12 mouse cellular contexts compared by ENCODE assay signal in genomic region chr4:45507039-45507438, GRCm38 (mm10). TPM values are rescaled to one million over a fixed set of nuclear protein-coding genes. Genes with fewer than 3 reads are reported as not detected.
A peak's percentile ranks its signal among the peaks of the same experiment; 100 is the strongest.
DNase-seq lines count a peak whose midpoint lies in the region; ATAC-seq lines count a peak whose summit lies in the region.
"Had no signal": no experiment of that assay in that cellular context is flagged by ENCODE, and none has a peak within 500 bp of the region (broad histone marks: within the 10 kb centered on the region; RNA-seq: fewer than 3 reads in every experiment).

No protein-coding gene starts in this region.

- no peak overlapping the region for H3K9ac ChIP-seq in kidney, embryonic 16.5 days (replicated peaks; ENCODE audit: low read length)
- no peak overlapping the region for H3K9ac ChIP-seq in liver, embryonic 15.5 days
- H3K9ac ChIP-seq: midbrain, embryonic 12.5 days had no signal

- peak overlapping the region; percentile 49; the same call in 1 of the 2 replicates for H3K27ac ChIP-seq in kidney, embryonic 16.5 days (ENCODE audit: low read length)
- peak overlapping the region; percentile 79 for H3K27ac ChIP-seq in embryonic facial prominence, embryonic 10.5 days (replicated peaks)
- H3K27ac ChIP-seq in liver, embryonic 15.5 days (replicated peaks), result no peak overlapping the region
- H3K27ac ChIP-seq: left cerebral cortex, adult 2 months; midbrain, embryonic 12.5 days had no signal

- no peak overlapping the region for H3K4me2 ChIP-seq in kidney, embryonic 16.5 days (replicated peaks; ENCODE audit: low read depth, low read length)
- H3K4me2 ChIP-seq in liver, embryonic 15.5 days, result no peak overlapping the region
- H3K4me2 ChIP-seq: forebrain, embryonic 13.5 days; midbrain, embryonic 12.5 days had no signal

- WGBS in kidney, embryonic 16.5 days, result 33% methylated on average over 9 of the region's 9 CpGs
- 31% methylated on average over 9 of the region's 9 CpGs for WGBS in embryonic facial prominence, embryonic 10.5 days
- WGBS in liver, embryonic 15.5 days (ENCODE audit: insufficient replicate concordance), result 55% methylated on average over 9 of the region's 9 CpGs

- H3K27me3 ChIP-seq in kidney, embryonic 16.5 days (ENCODE audit: insufficient read depth, low read length), result no peaks in the 10 kb centered on the region
- H3K27me3 ChIP-seq in embryonic facial prominence, embryonic 10.5 days (replicated peaks; ENCODE audit: low read depth, poor library complexity, severe bottlenecking), result no peaks in the 10 kb centered on the region
- H3K27me3 ChIP-seq in liver, embryonic 15.5 days, result no peaks in the 10 kb centered on the region
- H3K27me3 ChIP-seq: forebrain, embryonic 13.5 days had no signal

- H3K36me3 ChIP-seq in kidney, embryonic 16.5 days (ENCODE audit: insufficient read depth, low read length), result no peaks in the 10 kb centered on the region
- H3K36me3 ChIP-seq in embryonic facial prominence, embryonic 10.5 days (replicated peaks), result no peaks in the 10 kb centered on the region
- no peaks in the 10 kb centered on the region for H3K36me3 ChIP-seq in liver, embryonic 15.5 days (replicated peaks)
- H3K36me3 ChIP-seq: midbrain, embryonic 12.5 days had no signal

- H3K4me3 ChIP-seq in kidney, embryonic 16.5 days (ENCODE audit: low read length), result no peak overlapping the region
- 0 out of 2 replicates have a peak overlapping the region, but pooled peaks have one; percentile 30 for H3K4me3 ChIP-seq in embryonic facial prominence, embryonic 10.5 days
- no peak overlapping the region for H3K4me3 ChIP-seq in liver, embryonic 15.5 days (replicated peaks)
- H3K4me3 ChIP-seq: forebrain, embryonic 13.5 days; left cerebral cortex, adult 2 months; midbrain, embryonic 12.5 days had no signal

- 0 out of 2 replicates have a peak, but pooled peaks have one; percentile 7 for ATAC-seq in kidney, embryonic 16.5 days (ENCODE audit: low FRiP score, low TSS enrichment)
- ATAC-seq in liver, embryonic 15.5 days (ENCODE audit: insufficient read depth), result 0 out of 2 replicates have a peak, but pooled peaks have one; percentile 2
- ATAC-seq: forebrain, embryonic 13.5 days had no signal

- H3K9me3 ChIP-seq in kidney, embryonic 16.5 days (ENCODE audit: low read length), result no peaks in the 10 kb centered on the region
- H3K9me3 ChIP-seq in embryonic facial prominence, embryonic 10.5 days, result no peaks in the 10 kb centered on the region
- no peaks in the 10 kb centered on the region for H3K9me3 ChIP-seq in liver, embryonic 15.5 days (replicated peaks)
- H3K9me3 ChIP-seq: forebrain, embryonic 13.5 days; midbrain, embryonic 12.5 days had no signal

- peak; percentile 14 for DNase-seq in gastrocnemius, postnatal 10 days
- DNase-seq in gastrocnemius, adult 18-20 months (ENCODE audit: low spot score), result no peak
- no peak for DNase-seq in kidney, postnatal 14 days
- DNase-seq in embryonic facial prominence, embryonic 10.5 days (ENCODE audit: low spot score), result peak; percentile 78
- DNase-seq in adrenal gland, adult (ENCODE audit: inconsistent age in 2 of 2, low spot score in 1 of 2), result no peak
- no peak for DNase-seq in urinary bladder, postnatal 4 days (ENCODE audit: low spot score in 2 of 2)
- DNase-seq: cerebellum, adult 9-11 months had no signal

- H3K4me1 ChIP-seq in kidney, embryonic 16.5 days (ENCODE audit: insufficient read depth, low read length), result peaks cover 75% of the 10 kb centered on the region
- peaks cover 82% of the 10 kb centered on the region for H3K4me1 ChIP-seq in embryonic facial prominence, embryonic 10.5 days
- peaks cover 74% of the 10 kb centered on the region for H3K4me1 ChIP-seq in liver, embryonic 15.5 days (replicated peaks)

RNA-seq across cellular contexts. Expression of gene Shb, which starts 25.2 kb away (rescaled TPM):
- total RNA-seq in gastrocnemius, postnatal 10 days (2021), result 10 to 100 TPM in 1 of 2 experiments, 1 to 10 TPM in 1; 9.3 to 12.5 TPM
- 1 to 10 TPM; 5.6 to 6.8 TPM for total RNA-seq in gastrocnemius, adult 18-20 months (2021)
- 2.7 and 3.1 TPM in 2 replicates for polyA plus RNA-seq in kidney, embryonic 16.5 days (2015; fragmentation: Nextera tagmentation; extraction: Ambion mirVana)
- polyA plus RNA-seq in embryonic facial prominence, embryonic 10.5 days (2016; fragmentation: Nextera tagmentation; extraction: Ambion mirVana), result 3.9 and 4.9 TPM in 2 replicates
- 2.9 and 3.9 TPM in 2 replicates for polyA plus RNA-seq in liver, embryonic 15.5 days (2015; fragmentation: Nextera tagmentation; extraction: Ambion mirVana)

Comparison
In these comparisons a context has a peak if more than half of its experiments do, and no peak if none do; other contexts are left out.
1. DNase-seq: peak in gastrocnemius, postnatal 10 days (single experiment) and embryonic facial prominence, embryonic 10.5 days (single experiment); none in gastrocnemius, adult 18-20 months (single experiment), kidney, postnatal 14 days (single experiment), adrenal gland, adult (0 of 2) and urinary bladder, postnatal 4 days (0 of 2).